Mouse (Mus musculus): Measurements from ENCODE around the gene Myo1g. TPM values are rescaled to one million over a fixed set of nuclear protein-coding genes. Genes with fewer than 3 reads are reported as not detected.

Gene Myo1g
- polyA plus RNA-seq, 1 experiment from 2014 or later: 0.66 TPM

- no peak for ATAC-seq (ENCODE audit: insufficient number of reproducible peaks, insufficient read depth, low FRiP score, low TSS enrichment, low read depth)
- Histone ChIP-seq H3K4me1 (replicated peaks) (no peaks in the 10 kb centered on the region), H3K36me3 (no peaks in the 10 kb centered on the region), H3K27ac (no peak overlapping the region), H3K4me2 (no peak overlapping the region), H3K9me3 (no peaks in the 10 kb centered on the region), H3K27me3 (no peaks in the 10 kb centered on the region), H3K9ac (replicated peaks) (no peak overlapping the region; the same call in 1 of the 2 replicates), H3K4me3 (replicated peaks) (no peak overlapping the region)
- 45% methylated on average over 7 of the region's 7 CpGs for WGBS
Observed at GRCm38 (mm10) chr11:6514837-6515236, 5.9 kb downstream of the Myo1g start.

GRCm38 (mm10) chr11:6508269-6508876 lies 12.4 kb downstream of the Myo1g start:
- H3K9me3 ChIP-seq: no peaks in the 10 kb centered on the region
- H3K27me3 ChIP-seq: no peaks in the 10 kb centered on the region
- H3K27ac ChIP-seq: no peak overlapping the region
- no peaks in the 10 kb centered on the region for H3K36me3 ChIP-seq
- H3K4me2 ChIP-seq: no peak overlapping the region
- H3K9ac ChIP-seq (replicated peaks): no peak overlapping the region
- ATAC-seq (ENCODE audit: insufficient number of reproducible peaks, insufficient read depth, low FRiP score, low TSS enrichment, low read depth): no peak
- no peaks in the 10 kb centered on the region for H3K4me1 ChIP-seq (replicated peaks)
- H3K4me3 ChIP-seq (replicated peaks): no peak overlapping the region
- WGBS: 50% methylated on average over 1 of the region's 1 CpGs

GRCm38 (mm10) chr11:6506516-6506915 lies 14.2 kb downstream of the Myo1g start:
- Histone ChIP-seq H3K4me2 (no peak overlapping the region), H3K9ac (replicated peaks) (no peak overlapping the region), H3K4me1 (replicated peaks) (no peaks in the 10 kb centered on the region), H3K36me3 (no peaks in the 10 kb centered on the region), H3K27ac (no peak overlapping the region), H3K9me3 (no peaks in the 10 kb centered on the region), H3K27me3 (no peaks in the 10 kb centered on the region), H3K4me3 (replicated peaks) (no peak overlapping the region)
- ATAC-seq (ENCODE audit: insufficient number of reproducible peaks, insufficient read depth, low FRiP score, low TSS enrichment, low read depth): no peak
- 85% methylated on average over 9 of the region's 9 CpGs for WGBS

GRCm38 (mm10) chr11:6504689-6505088 lies 16.1 kb downstream of the Myo1g start:
- Histone ChIP-seq H3K4me2 (no peak overlapping the region), H3K27ac (no peak overlapping the region), H3K36me3 (no peaks in the 10 kb centered on the region), H3K9ac (replicated peaks) (no peak overlapping the region), H3K9me3 (no peaks in the 10 kb centered on the region), H3K27me3 (no peaks in the 10 kb centered on the region), H3K4me1 (replicated peaks) (no peaks in the 10 kb centered on the region), H3K4me3 (replicated peaks) (no peak overlapping the region)
- 87% methylated on average over 6 of the region's 6 CpGs for WGBS
- no peak for ATAC-seq (ENCODE audit: insufficient number of reproducible peaks, insufficient read depth, low FRiP score, low TSS enrichment, low read depth)

GRCm38 (mm10) chr11:6504226-6504625 lies 16.5 kb downstream of the Myo1g start:
- Histone ChIP-seq H3K27me3 (no peaks in the 10 kb centered on the region), H3K4me1 (replicated peaks) (no peaks in the 10 kb centered on the region), H3K36me3 (no peaks in the 10 kb centered on the region), H3K4me2 (no peak overlapping the region), H3K4me3 (replicated peaks) (no peak overlapping the region), H3K9ac (replicated peaks) (no peak overlapping the region), H3K27ac (no peak overlapping the region), H3K9me3 (no peaks in the 10 kb centered on the region)
- 77% methylated on average over 3 of the region's 3 CpGs for WGBS
- ATAC-seq (ENCODE audit: insufficient number of reproducible peaks, insufficient read depth, low FRiP score, low TSS enrichment, low read depth): no peak

- H3K9ac ChIP-seq (replicated peaks): no peak overlapping the region
- WGBS: 97% methylated on average over 2 of the region's 2 CpGs
Observed at GRCm38 (mm10) chr11:6502506-6502905, 18.3 kb downstream of the Myo1g start.

GRCm38 (mm10) chr11:6497311-6497948 lies 23.3 kb downstream of the Myo1g start:
- no peak overlapping the region for H3K4me2 ChIP-seq
- H3K4me3 ChIP-seq (replicated peaks): no peak overlapping the region
- no peaks in the 10 kb centered on the region for H3K36me3 ChIP-seq
- H3K27me3 ChIP-seq: no peaks in the 10 kb centered on the region
- H3K4me1 ChIP-seq (replicated peaks): no peaks in the 10 kb centered on the region
- no peaks in the 10 kb centered on the region for H3K9me3 ChIP-seq
- WGBS: 79% methylated on average over 12 of the region's 12 CpGs
- H3K27ac ChIP-seq: no peak overlapping the region
- no peak for ATAC-seq (ENCODE audit: insufficient number of reproducible peaks, insufficient read depth, low FRiP score, low TSS enrichment, low read depth)
- H3K9ac ChIP-seq (replicated peaks): no peak overlapping the region

More at GRCm38 (mm10) chr11:6502506-6502905, 18.3 kb downstream of the Myo1g start:
- Histone ChIP-seq H3K9me3 (no peaks in the 10 kb centered on the region), H3K4me2 (no peak overlapping the region), H3K27me3 (no peaks in the 10 kb centered on the region), H3K36me3 (no peaks in the 10 kb centered on the region), H3K4me3 (replicated peaks) (no peak overlapping the region), H3K4me1 (replicated peaks) (no peaks in the 10 kb centered on the region), H3K27ac (no peak overlapping the region)
- no peak for ATAC-seq (ENCODE audit: insufficient number of reproducible peaks, insufficient read depth, low FRiP score, low TSS enrichment, low read depth)

- no peaks in the 10 kb centered on the region for H3K27me3 ChIP-seq
- WGBS: 58% methylated on average over 6 of the region's 6 CpGs
- no peaks in the 10 kb centered on the region for H3K36me3 ChIP-seq
- no peaks in the 10 kb centered on the region; the same call in 1 of the 2 replicates for H3K4me1 ChIP-seq (replicated peaks)
- no peak overlapping the region for H3K4me3 ChIP-seq (replicated peaks)
- no peak for ATAC-seq (ENCODE audit: insufficient number of reproducible peaks, insufficient read depth, low FRiP score, low TSS enrichment, low read depth)
- no peak overlapping the region for H3K9ac ChIP-seq (replicated peaks)
- H3K4me2 ChIP-seq: no peak overlapping the region
- no peaks in the 10 kb centered on the region for H3K9me3 ChIP-seq
- H3K27ac ChIP-seq: no peak overlapping the region
Observed at GRCm38 (mm10) chr11:6489691-6490503, 30.9 kb downstream of the Myo1g start.

GRCm38 (mm10) chr11:6489257-6489656 lies 31.5 kb downstream of the Myo1g start:
- H3K27ac ChIP-seq: no peak overlapping the region
- 85% methylated on average over 7 of the region's 7 CpGs for WGBS
- no peaks in the 10 kb centered on the region for H3K9me3 ChIP-seq
- H3K4me3 ChIP-seq (replicated peaks): no peak overlapping the region
- H3K27me3 ChIP-seq: no peaks in the 10 kb centered on the region
- ATAC-seq (ENCODE audit: insufficient number of reproducible peaks, insufficient read depth, low FRiP score, low TSS enrichment, low read depth): no peak
- H3K36me3 ChIP-seq: no peaks in the 10 kb centered on the region
- no peaks in the 10 kb centered on the region; the same call in 1 of the 2 replicates for H3K4me1 ChIP-seq (replicated peaks)
- H3K9ac ChIP-seq (replicated peaks): no peak overlapping the region
- no peak overlapping the region for H3K4me2 ChIP-seq

GRCm38 (mm10) chr11:6488041-6488684 lies 32.6 kb downstream of the Myo1g start:
- WGBS: 96% methylated on average over 5 of the region's 5 CpGs
- Histone ChIP-seq H3K36me3 (no peaks in the 10 kb centered on the region), H3K9me3 (no peaks in the 10 kb centered on the region), H3K9ac (replicated peaks) (no peak overlapping the region), H3K27me3 (no peaks in the 10 kb centered on the region), H3K4me3 (replicated peaks) (no peak overlapping the region), H3K27ac (no peak overlapping the region), H3K4me1 (replicated peaks) (no peaks in the 10 kb centered on the region; the same call in 1 of the 2 replicates), H3K4me2 (no peak overlapping the region)
- ATAC-seq (ENCODE audit: insufficient number of reproducible peaks, insufficient read depth, low FRiP score, low TSS enrichment, low read depth): no peak

GRCm38 (mm10) chr11:6487496-6487895 lies 33.3 kb downstream of the Myo1g start:
- H3K4me2 ChIP-seq: no peak overlapping the region
- no peaks in the 10 kb centered on the region for H3K27me3 ChIP-seq
- no peaks in the 10 kb centered on the region for H3K36me3 ChIP-seq
- no peaks in the 10 kb centered on the region; the same call in 1 of the 2 replicates for H3K4me1 ChIP-seq (replicated peaks)
- H3K9me3 ChIP-seq: no peaks in the 10 kb centered on the region
- no peak overlapping the region for H3K27ac ChIP-seq
- ATAC-seq (ENCODE audit: insufficient number of reproducible peaks, insufficient read depth, low FRiP score, low TSS enrichment, low read depth): no peak
- WGBS: 58% methylated on average over 7 of the region's 7 CpGs
- H3K4me3 ChIP-seq (replicated peaks): no peak overlapping the region
- H3K9ac ChIP-seq (replicated peaks): no peak overlapping the region

Data from limb, embryonic 12.5 days (tissue).